16 mouse cellular contexts compared by ENCODE assay signal in genomic region chr16:91271634-91272033, GRCm38 (mm10). TPM values are rescaled to one million over a fixed set of nuclear protein-coding genes. Genes with fewer than 3 reads are reported as not detected.
DNase-seq lines count a peak whose midpoint lies in the region; ATAC-seq and TF ChIP-seq lines count a peak whose summit lies in the region.
"Had no signal": no experiment of that assay in that cellular context is flagged by ENCODE, and none has a peak within 500 bp of the region (broad histone marks: within the 10 kb centered on the region; RNA-seq: fewer than 3 reads in every experiment).

No protein-coding gene starts in this region.

- H3K9me3 ChIP-seq in midbrain, embryonic 11.5 days (ENCODE audit: control insufficient read depth, low read length), result no peaks in the 10 kb centered on the region
- H3K9me3 ChIP-seq in midbrain, embryonic 13.5 days, result no peaks in the 10 kb centered on the region
- H3K9me3 ChIP-seq in forebrain, embryonic 12.5 days, result no peaks in the 10 kb centered on the region
- H3K9me3 ChIP-seq in midbrain, postnatal 0 days (ENCODE audit: low read length), result no peaks in the 10 kb centered on the region
- H3K9me3 ChIP-seq: liver, embryonic 13.5 days had no signal

- no peak for TF ChIP-seq CTCF in midbrain, postnatal 0 days (IDR thresholded peaks at IDR 0.05)

- no peak overlapping the region for H3K4me2 ChIP-seq in midbrain, embryonic 11.5 days
- no peak overlapping the region; the same call in 1 of the 2 replicates for H3K4me2 ChIP-seq in midbrain, embryonic 13.5 days (replicated peaks)
- H3K4me2 ChIP-seq in forebrain, embryonic 12.5 days, result peak overlapping the region; percentile 91
- peak overlapping the region; percentile 86; the same call in 1 of the 2 replicates for H3K4me2 ChIP-seq in midbrain, postnatal 0 days (ENCODE audit: low read depth, low read length, poor library complexity, severe bottlenecking)
- H3K4me2 ChIP-seq: liver, embryonic 13.5 days had no signal

- 2% methylated on average over 20 of the region's 20 CpGs for WGBS in midbrain, embryonic 11.5 days
- WGBS in midbrain, embryonic 13.5 days, result 3% methylated on average over 20 of the region's 20 CpGs
- 2% methylated on average over 20 of the region's 20 CpGs for WGBS in forebrain, embryonic 12.5 days
- 3% methylated on average over 20 of the region's 20 CpGs for WGBS in midbrain, postnatal 0 days

- H3K4me1 ChIP-seq in midbrain, embryonic 11.5 days (ENCODE audit: control insufficient read depth, insufficient read depth, low read length), result peaks cover 11% of the 10 kb centered on the region
- peaks cover 24% of the 10 kb centered on the region for H3K4me1 ChIP-seq in midbrain, embryonic 13.5 days (replicated peaks)
- peaks cover 27% of the 10 kb centered on the region for H3K4me1 ChIP-seq in forebrain, embryonic 12.5 days
- peaks cover 4% of the 10 kb centered on the region; the same call in 1 of the 2 replicates for H3K4me1 ChIP-seq in midbrain, postnatal 0 days (ENCODE audit: insufficient read depth, low read length)

- ATAC-seq in midbrain, embryonic 11.5 days (ENCODE audit: low FRiP score), result no peak
- no peak for ATAC-seq in midbrain, embryonic 13.5 days
- no peak for ATAC-seq in forebrain, embryonic 12.5 days (ENCODE audit: low FRiP score)
- no peak for ATAC-seq in midbrain, postnatal 0 days (ENCODE audit: low FRiP score)

- DNase-seq in adrenal gland, postnatal 14 days, result peak; percentile 27
- DNase-seq in adrenal gland, adult 18-20 months (ENCODE audit: low spot score in 2 of 2), result no peak
- DNase-seq in midbrain, embryonic 11.5 days (ENCODE audit: low spot score, missing footprints), result peak; percentile 91
- no peak for DNase-seq in midbrain, postnatal 0 days (ENCODE audit: low spot score)
- DNase-seq in frontal cortex, postnatal 36 days (ENCODE audit: low spot score in 2 of 2), result no peak
- no peak for DNase-seq in cerebellum, postnatal 25 days
- DNase-seq: gastrocnemius, postnatal 10 days; kidney, postnatal 10 days; liver, embryonic 13.5 days had no signal

- peaks cover 79% of the 10 kb centered on the region for H3K27me3 ChIP-seq in midbrain, embryonic 11.5 days (ENCODE audit: control insufficient read depth, insufficient read depth, low read length)
- peaks cover 99% of the 10 kb centered on the region for H3K27me3 ChIP-seq in midbrain, embryonic 13.5 days
- peaks cover 100% of the 10 kb centered on the region for H3K27me3 ChIP-seq in forebrain, embryonic 12.5 days
- H3K27me3 ChIP-seq in midbrain, postnatal 0 days (ENCODE audit: insufficient read depth, low read length), result peaks cover 86% of the 10 kb centered on the region

- no peaks in the 10 kb centered on the region for H3K36me3 ChIP-seq in midbrain, embryonic 11.5 days (ENCODE audit: control insufficient read depth, insufficient read depth, low read length)
- no peaks in the 10 kb centered on the region for H3K36me3 ChIP-seq in midbrain, embryonic 13.5 days
- no peaks in the 10 kb centered on the region for H3K36me3 ChIP-seq in forebrain, embryonic 12.5 days (replicated peaks)
- H3K36me3 ChIP-seq in midbrain, postnatal 0 days (ENCODE audit: insufficient read depth, low read length), result no peaks in the 10 kb centered on the region
- H3K36me3 ChIP-seq: G1E; liver, embryonic 13.5 days had no signal

- no peak overlapping the region for H3K27ac ChIP-seq in midbrain, embryonic 11.5 days (ENCODE audit: low read depth, low read length)
- H3K27ac ChIP-seq in midbrain, embryonic 13.5 days, result no peak overlapping the region
- H3K27ac ChIP-seq in forebrain, embryonic 12.5 days, result no peak overlapping the region
- no peak overlapping the region for H3K27ac ChIP-seq in midbrain, postnatal 0 days (ENCODE audit: low read depth, low read length)
- H3K27ac ChIP-seq: liver, embryonic 13.5 days; macrophage had no signal

- no peak overlapping the region for H3K9ac ChIP-seq in midbrain, embryonic 11.5 days (ENCODE audit: low read length)
- H3K9ac ChIP-seq in midbrain, embryonic 13.5 days (replicated peaks), result no peak overlapping the region
- H3K9ac ChIP-seq in forebrain, embryonic 12.5 days, result no peak overlapping the region
- 0 out of 2 replicates have a peak overlapping the region, but pooled peaks have one; percentile 36 for H3K9ac ChIP-seq in midbrain, postnatal 0 days (replicated peaks; ENCODE audit: low read length, poor library complexity, severe bottlenecking)
- H3K9ac ChIP-seq: liver, embryonic 13.5 days had no signal

- H3K4me3 ChIP-seq in midbrain, embryonic 11.5 days (ENCODE audit: low read depth, low read length), result no peak overlapping the region
- H3K4me3 ChIP-seq in midbrain, embryonic 13.5 days (replicated peaks), result no peak overlapping the region
- H3K4me3 ChIP-seq in forebrain, embryonic 12.5 days (replicated peaks), result peak overlapping the region; percentile 48
- peak overlapping the region; percentile 49 for H3K4me3 ChIP-seq in midbrain, postnatal 0 days (ENCODE audit: low read depth, low read length)
- H3K4me3 ChIP-seq: erythroblast, embryonic 14.5 days; liver, embryonic 13.5 days had no signal

RNA-seq across cellular contexts. Expression of gene Olig1, which starts 2.1 kb away (rescaled TPM):
- 1.1 and 1.2 TPM in 2 replicates for total RNA-seq in adrenal gland, postnatal 14 days (2021)
- total RNA-seq in adrenal gland, adult 18-20 months (2021), result under 1 TPM; 0.50 to 0.80 TPM
- 2.8 and 3.2 TPM in 2 replicates for polyA plus RNA-seq in midbrain, embryonic 11.5 days (2014; fragmentation: Nextera tagmentation; extraction: Ambion mirVana)
- 11.3 and 12.6 TPM in 2 replicates for polyA plus RNA-seq in midbrain, embryonic 13.5 days (2015; fragmentation: Nextera tagmentation; extraction: Ambion mirVana)
- polyA plus RNA-seq in forebrain, embryonic 12.5 days (2016; fragmentation: Nextera tagmentation; extraction: Ambion mirVana), result 9.9 and 11.8 TPM in 2 replicates
- 153 and 196 TPM in 2 replicates for total RNA-seq in midbrain, postnatal 0 days (2014; rRNA removed)
- 167 and 180 TPM in 2 replicates for polyA plus RNA-seq in midbrain, postnatal 0 days (2015; fragmentation: Nextera tagmentation; extraction: Ambion mirVana)
- total RNA-seq: G1E had no signal
- polyA plus RNA-seq: erythroblast, embryonic 14.5 days; G1E; heart, embryonic 11.5 days; macrophage; small intestine, adult 2 months had no signal

RNA-seq across cellular contexts. Expression of gene Olig2, which starts 46.4 kb away (rescaled TPM):
- 0.15 TPM in 1 of 2 replicates, not detected in the other for total RNA-seq in adrenal gland, postnatal 14 days (2021)
- total RNA-seq in adrenal gland, adult 18-20 months (2021), result not detected
- polyA plus RNA-seq in midbrain, embryonic 11.5 days (2014; fragmentation: Nextera tagmentation; extraction: Ambion mirVana), result 6.8 and 7.5 TPM in 2 replicates
- 2.8 and 4.2 TPM in 2 replicates for polyA plus RNA-seq in midbrain, embryonic 13.5 days (2015; fragmentation: Nextera tagmentation; extraction: Ambion mirVana)
- polyA plus RNA-seq in forebrain, embryonic 12.5 days (2016; fragmentation: Nextera tagmentation; extraction: Ambion mirVana), result 20.8 and 28.1 TPM in 2 replicates
- total RNA-seq in midbrain, postnatal 0 days (2014; rRNA removed), result 36.0 and 58.4 TPM in 2 replicates
- 13.3 and 15.7 TPM in 2 replicates for polyA plus RNA-seq in midbrain, postnatal 0 days (2015; fragmentation: Nextera tagmentation; extraction: Ambion mirVana)
- total RNA-seq: gastrocnemius, postnatal 10 days had no signal
- polyA plus RNA-seq: erythroblast, embryonic 14.5 days; G1E; liver, embryonic 13.5 days; macrophage; small intestine, adult 2 months had no signal

Comparison
In these comparisons a context has a peak if more than half of its experiments do, and no peak if none do; other contexts are left out.
1. DNase-seq: peak in adrenal gland, postnatal 14 days (single experiment) and midbrain, embryonic 11.5 days (single experiment); none in adrenal gland, adult 18-20 months (0 of 2), midbrain, postnatal 0 days (single experiment), frontal cortex, postnatal 36 days (0 of 2) and cerebellum, postnatal 25 days (0 of 2).
2. H3K4me2 ChIP-seq: peak in forebrain, embryonic 12.5 days (single experiment) and midbrain, postnatal 0 days (single experiment); none in midbrain, embryonic 11.5 days (single experiment) and midbrain, embryonic 13.5 days (single experiment).
3. H3K4me3 ChIP-seq: peak in forebrain, embryonic 12.5 days (single experiment) and midbrain, postnatal 0 days (single experiment); none in midbrain, embryonic 11.5 days (single experiment) and midbrain, embryonic 13.5 days (single experiment).
4. RNA of gene Olig1, which starts 2.1 kb away (polyA plus RNA-seq): 167 to 180 TPM in midbrain, postnatal 0 days; 11.3 to 12.6 TPM in midbrain, embryonic 13.5 days, 9.9 to 11.8 TPM in forebrain, embryonic 12.5 days and 2.8 to 3.2 TPM in midbrain, embryonic 11.5 days; every median in the first group is over 10 times any median in the second.